Mouse (Mus musculus) MEL (cell line): Measurements from ENCODE around the gene Eapp.

Experiments
- CTCF ChIP-seq, 3 experiments: IDR thresholded peaks in 2 of 3; conservative IDR thresholded peaks in 1 of 3; 2 replicates each; pipeline ENCODE4 v1.5.1; 2011 to 2012; ENCODE audit warnings: low read length in 3 of 3, low read depth in 2 of 3, mild to moderate bottlenecking in 2 of 3, improper control_type of control experiment in 1 of 3, inconsistent platforms in 1 of 3, mixed read lengths in 1 of 3, moderate library complexity in 1 of 3; ENCODE audit not compliant: control insufficient read depth in 1 of 3, insufficient read depth in 1 of 3, poor library complexity in 1 of 3, severe bottlenecking in 1 of 3
- EP300 ChIP-seq, 2 experiments: IDR thresholded peaks; 2 replicates each; pipeline ENCODE4 v1.6.1; 2011; ENCODE audit warnings: improper control_type of control experiment in 2 of 2, low read length in 2 of 2, low read depth in 1 of 2, mild to moderate bottlenecking in 1 of 2
- KAT2A ChIP-seq: conservative IDR thresholded peaks from 2 replicates; pipeline ENCODE4 v1.6.1; 2012; ENCODE audit warnings: low read depth, low read length, improper control_type of control experiment, inconsistent platforms
- NRF1 ChIP-seq: IDR thresholded peaks from 2 replicates; pipeline ENCODE4 v1.6.1; 2014; ENCODE audit warnings: low read depth, mild to moderate bottlenecking, inconsistent platforms, low read length, improper control_type of control experiment, moderate library complexity; ENCODE audit not compliant: poor library complexity, insufficient read depth, severe bottlenecking
- POLR2A ChIP-seq, 2 experiments: IDR thresholded peaks; 2 replicates each; pipeline ENCODE4 v1.6.1; 2011 to 2012; ENCODE audit warnings: low read length in 2 of 2, mild to moderate bottlenecking in 2 of 2, control low read depth in 1 of 2, improper control_type of control experiment in 1 of 2, low read depth in 1 of 2, moderate library complexity in 1 of 2; ENCODE audit not compliant: control insufficient read depth in 1 of 2, insufficient read depth in 1 of 2, poor library complexity in 1 of 2
- USF1 ChIP-seq: IDR thresholded peaks from 2 replicates; pipeline ENCODE4 v1.6.1; 2014; ENCODE audit warnings: low read depth, mild to moderate bottlenecking, inconsistent platforms, low read length, improper control_type of control experiment, moderate library complexity
- USF2 ChIP-seq, 2 experiments: IDR thresholded peaks; 2 replicates each; pipeline ENCODE4 v1.6.1; 2011 to 2012; ENCODE audit warnings: improper control_type of control experiment in 2 of 2, low read length in 2 of 2, borderline replicate concordance in 1 of 2, inconsistent platforms in 1 of 2, low read depth in 1 of 2, mild to moderate bottlenecking in 1 of 2; ENCODE audit not compliant: insufficient read depth in 1 of 2

DNA sequence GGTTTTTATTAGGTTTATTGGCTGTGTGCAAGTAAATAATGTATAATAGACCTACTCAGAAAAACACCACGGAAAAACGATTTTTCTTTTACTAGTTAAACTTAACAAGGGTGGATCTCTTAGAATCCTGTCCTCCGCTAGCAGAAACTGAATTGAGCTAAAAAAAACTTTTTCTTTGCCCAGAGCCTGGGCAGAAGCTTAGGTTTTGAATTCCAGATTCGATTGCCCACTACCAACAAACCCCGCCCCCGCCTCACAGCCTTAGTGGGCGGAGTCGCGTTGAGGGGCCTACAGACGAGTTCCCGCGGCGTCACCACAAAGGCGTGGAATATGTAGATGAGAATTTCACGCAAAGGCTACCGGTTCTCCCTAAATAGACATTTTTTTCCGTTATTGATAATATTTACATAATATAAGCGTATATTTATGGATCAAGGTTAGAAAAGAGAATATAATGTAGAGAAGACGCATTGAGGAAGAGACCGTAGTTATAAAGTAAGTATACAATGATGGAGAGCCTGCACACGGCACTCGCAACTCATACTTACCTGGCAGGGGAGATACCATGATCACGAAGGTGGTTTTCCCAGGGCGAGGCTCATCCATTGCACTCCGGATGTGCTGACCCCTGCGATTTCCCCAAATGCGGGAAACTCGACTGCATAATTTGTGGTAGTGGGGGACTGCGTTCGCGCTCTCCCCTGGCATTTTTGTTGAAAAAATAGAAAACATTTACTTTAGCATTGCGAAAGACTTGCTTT, 725 bp upstream of the Eapp start:
- no peak for TF ChIP-seq USF1
- no peak for TF ChIP-seq USF2 (IDR thresholded peaks at IDR 0.05; ENCODE audit: borderline replicate concordance in 1 of 2, insufficient read depth in 1 of 2, low read depth in 1 of 2, low read length in 2 of 2)
- no peak for TF ChIP-seq EP300 (IDR thresholded peaks at IDR 0.05; ENCODE audit: low read depth in 1 of 2, low read length in 2 of 2)
- TF ChIP-seq POLR2A (IDR thresholded peaks at IDR 0.05; ENCODE audit: control insufficient read depth in 1 of 2, insufficient read depth in 1 of 2, low read depth in 1 of 2, low read length in 2 of 2, poor library complexity in 1 of 2): peak; percentile 99
- TF ChIP-seq KAT2A: no peak
- TF ChIP-seq CTCF (IDR thresholded peaks at IDR 0.05 in 2 of 3, conservative IDR thresholded peaks at IDR 0.05 in 1 of 3; ENCODE audit: control insufficient read depth in 1 of 3, insufficient read depth in 1 of 3, low read depth in 2 of 3, low read length in 3 of 3, poor library complexity in 1 of 3, severe bottlenecking in 1 of 3): no peak
- TF ChIP-seq NRF1: no peak
